Mouse (Mus musculus) NIH3T3 (cell line): ENCODE measurements around the gene Ptprs.

Source experiments
- DNase-seq: peaks from one replicate; pipeline ENCODE4 v3.0.0-alpha.2; 2012; ENCODE audit warnings: low read depth

Gene Ptprs

GRCm38 (mm10) chr17:56424726-56425583 lies 51.3 kb downstream of the Ptprs start:
- DNase-seq = no peak

- DNase-seq = no peak
Measured at GRCm38 (mm10) chr17:56420022-56420421, 56.3 kb downstream of the Ptprs start.

- no peak for DNase-seq
Measured at GRCm38 (mm10) chr17:56418304-56418703, 58.0 kb downstream of the Ptprs start.

- no peak for DNase-seq
Measured at GRCm38 (mm10) chr17:56414785-56415184, 61.5 kb downstream of the Ptprs start.

- no peak for DNase-seq
Measured at GRCm38 (mm10) chr17:56413113-56413512, 63.2 kb downstream of the Ptprs start.

- no peak for DNase-seq
Measured at GRCm38 (mm10) chr17:56411437-56411836, 64.8 kb downstream of the Ptprs start.

GRCm38 (mm10) chr17:56409759-56410158 lies 66.5 kb downstream of the Ptprs start:
- no peak for DNase-seq

- no peak for DNase-seq
Measured at GRCm38 (mm10) chr17:56408965-56409625, 67.2 kb downstream of the Ptprs start.

GRCm38 (mm10) chr17:56407379-56407778 lies 68.9 kb downstream of the Ptprs start:
- DNase-seq = no peak

- DNase-seq = no peak
Measured at GRCm38 (mm10) chr17:56406878-56407277, 69.4 kb downstream of the Ptprs start.

GRCm38 (mm10) chr17:56405856-56406840 lies 70.1 kb downstream of the Ptprs start:
- DNase-seq = peak; percentile 34

GRCm38 (mm10) chr17:56405341-56405740 lies 70.9 kb downstream of the Ptprs start:
- peak; percentile 60 for DNase-seq

GRCm38 (mm10) chr17:56401051-56401521 lies 75.2 kb downstream of the Ptprs start:
- no peak for DNase-seq

GRCm38 (mm10) chr17:56400221-56400620 lies 76.1 kb downstream of the Ptprs start:
- no peak for DNase-seq

GRCm38 (mm10) chr17:56396051-56396450 lies 80.2 kb downstream of the Ptprs start:
- no peak for DNase-seq

GRCm38 (mm10) chr17:56393889-56394288 lies 82.4 kb downstream of the Ptprs start:
- DNase-seq = peak; percentile 40

- DNase-seq = no peak
Measured at GRCm38 (mm10) chr17:56393238-56393637, 83.0 kb downstream of the Ptprs start.

- DNase-seq = no peak
Measured at GRCm38 (mm10) chr17:56387612-56388011, 88.7 kb downstream of the Ptprs start.

- no peak for DNase-seq
Measured at GRCm38 (mm10) chr17:56384903-56385302, 91.4 kb downstream of the Ptprs start.

GRCm38 (mm10) chr17:56382997-56383396 lies 93.3 kb downstream of the Ptprs start:
- no peak for DNase-seq

- no peak for DNase-seq
Measured at GRCm38 (mm10) chr17:56381183-56381582, 95.1 kb downstream of the Ptprs start.

GRCm38 (mm10) chr17:56380286-56380685 lies 96.0 kb downstream of the Ptprs start:
- DNase-seq = no peak
